Mouse (Mus musculus) megakaryocyte, adult 5-6 weeks (primary cell): Measurements from ENCODE around the gene Ankmy2. TPM values are rescaled to one million over a fixed set of nuclear protein-coding genes. Genes with fewer than 3 reads are reported as not detected.
A peak's percentile ranks its signal among the peaks of the same experiment; 100 is the strongest.

Experiments
- ATAC-seq: 2 replicates; pipeline ENCODE4 v1.8.0; 2016; ENCODE audit warnings: mild to moderate bottlenecking, inconsistent platforms; ENCODE audit not compliant: poor library complexity, severe bottlenecking
- total RNA-seq, 2 experiments: library from RNA; stranded (forward) in 1 of 2; stranded (reverse) in 1 of 2; fragments of 153-499, 151-499 nt in 1 of 2; fragments of 221-1000, 200-1000 nt in 1 of 2; gene quantifications; 2 replicates each; pipeline versions ENCODE4 v1.2.3 to v1.2.4; 2015 to 2017

Gene Ankmy2
- total RNA-seq (2015), result 13.8 and 15.5 TPM in 2 replicates
- total RNA-seq (2017), result 17.2 and 21.6 TPM in 2 replicates

GRCm38 (mm10) chr12:36156637-36157303, at the start of gene Ankmy2:
TSS of gene Ankmy2 (plus strand) at chr12:36157114.
- peak; percentile 80 for ATAC-seq

GRCm38 (mm10) chr12:36108442-36108841, 48.5 kb upstream of the Ankmy2 start:
- no peak for ATAC-seq

DNA sequence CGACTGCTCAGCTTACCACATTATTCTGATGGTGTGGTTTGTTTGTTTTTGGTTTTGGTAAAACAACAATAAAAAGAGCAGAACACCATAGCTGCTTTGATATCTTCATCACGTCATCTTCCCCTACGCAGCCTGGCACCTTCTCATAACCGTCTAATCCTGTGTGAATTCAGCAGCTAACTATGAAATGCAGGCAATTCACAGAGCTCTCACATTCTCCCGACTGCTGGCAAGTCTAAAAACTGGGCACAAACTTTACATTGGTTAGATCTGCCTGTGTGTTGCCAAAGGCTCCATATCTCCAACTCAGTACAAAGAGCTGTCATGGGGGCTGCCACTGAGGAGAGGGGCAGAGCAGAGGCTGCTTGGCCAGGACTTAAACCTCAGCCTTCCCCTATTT, 46.5 kb upstream of the Ankmy2 start:
- no peak for ATAC-seq

DNA sequence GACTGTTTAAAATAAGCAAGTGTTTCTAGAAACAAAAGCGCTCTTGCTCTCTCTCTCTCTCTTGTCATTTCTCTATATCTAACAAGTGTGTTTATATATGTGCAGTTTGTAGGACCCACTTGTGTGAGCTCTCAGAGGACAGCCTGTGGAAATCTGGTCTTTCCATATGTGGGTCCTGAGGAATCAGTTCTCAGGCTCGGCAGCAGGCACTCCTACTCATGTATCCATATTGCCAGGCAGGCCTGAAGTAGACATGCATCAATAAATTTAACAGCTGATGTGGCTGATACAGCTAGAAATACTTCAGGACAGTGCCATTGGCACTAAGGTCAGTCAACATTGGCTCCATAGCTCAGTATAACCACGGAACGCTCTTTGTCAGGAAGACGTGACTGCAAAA, 45.8 kb upstream of the Ankmy2 start:
- ATAC-seq, result no peak

DNA sequence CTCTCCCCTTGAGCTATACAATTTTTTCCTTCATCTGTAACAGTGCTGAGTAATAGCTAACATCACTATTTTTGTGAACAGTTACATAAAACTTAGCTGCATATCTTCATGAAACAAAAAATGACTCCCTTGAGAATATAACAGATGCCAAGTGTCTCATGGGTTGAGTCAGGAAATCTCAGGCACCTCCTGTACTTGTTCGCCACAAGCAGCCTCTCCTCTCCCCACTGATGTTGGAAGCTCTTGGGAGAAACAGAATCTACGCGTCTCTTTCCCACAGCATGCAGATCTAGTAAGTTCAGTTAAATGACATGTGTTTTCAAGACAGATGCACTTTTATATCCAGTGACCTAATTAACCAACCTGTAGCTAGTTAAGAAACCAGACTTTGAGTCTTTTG, 44.8 kb upstream of the Ankmy2 start:
- ATAC-seq, result no peak

DNA sequence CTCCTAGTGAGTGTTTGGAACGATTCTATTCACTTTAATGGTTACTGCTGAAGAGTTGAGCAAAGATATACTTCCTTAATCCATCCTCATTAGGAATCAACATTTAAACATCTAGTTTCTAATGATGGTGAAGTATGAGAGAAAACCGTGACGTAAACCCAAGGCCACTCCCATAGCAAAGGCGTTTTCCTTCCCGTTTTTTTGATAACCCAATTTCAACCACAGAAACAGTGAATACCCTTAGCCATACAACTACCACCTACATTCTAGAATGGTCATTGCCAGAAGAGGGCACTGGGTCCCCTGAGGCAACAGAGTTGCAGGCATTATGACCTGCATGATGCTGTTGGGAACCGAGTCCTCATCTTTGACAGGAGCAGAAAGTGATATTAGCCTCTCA, 39.8 kb upstream of the Ankmy2 start:
- peak; percentile 53 for ATAC-seq

DNA sequence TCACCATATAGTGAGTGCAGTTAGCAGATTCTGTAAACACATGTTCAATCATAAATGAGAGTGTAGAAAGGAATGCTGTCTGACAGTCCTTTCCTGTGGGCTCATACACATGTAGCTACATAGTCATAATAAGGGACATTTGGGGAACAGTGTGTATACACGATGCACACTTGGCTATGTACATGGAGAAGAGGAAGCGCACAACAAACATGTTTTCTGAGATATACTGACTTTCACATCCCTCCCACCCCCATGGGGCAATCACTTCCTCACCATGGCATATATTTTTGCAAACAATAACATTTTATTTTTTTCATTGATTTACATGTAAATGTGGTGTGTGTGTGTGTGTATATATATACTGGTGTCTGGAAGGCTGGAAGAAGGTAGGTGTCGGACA, 37.7 kb upstream of the Ankmy2 start:
- ATAC-seq, result peak; percentile 84

- no peak for ATAC-seq
These were observed 30.9 kb upstream of the Ankmy2 start for GRCm38 (mm10) chr12:36126049-36126448.

GRCm38 (mm10) chr12:36129826-36130225, 27.1 kb upstream of the Ankmy2 start:
- ATAC-seq, result no peak

DNA sequence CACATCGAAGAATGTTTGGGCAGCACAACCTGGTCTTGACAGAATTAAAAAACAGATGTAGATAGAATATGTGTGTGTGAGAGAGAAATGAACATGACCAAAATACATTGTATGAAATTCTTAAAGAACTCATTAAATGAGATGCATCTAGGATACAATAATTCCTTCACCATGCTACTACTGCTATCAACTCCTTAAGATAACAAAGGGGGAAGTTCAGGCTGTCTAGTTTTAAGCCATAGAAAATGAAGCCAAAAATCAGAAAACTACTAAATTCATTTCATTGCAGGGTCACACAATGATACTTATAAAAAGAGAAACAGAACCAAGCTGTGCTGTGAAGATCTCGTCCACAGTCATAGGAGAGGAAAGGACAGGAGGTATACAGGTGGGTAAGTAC, 24.7 kb upstream of the Ankmy2 start:
- no peak for ATAC-seq

- ATAC-seq, result no peak
These were observed 24.2 kb upstream of the Ankmy2 start for GRCm38 (mm10) chr12:36132668-36133067.

DNA sequence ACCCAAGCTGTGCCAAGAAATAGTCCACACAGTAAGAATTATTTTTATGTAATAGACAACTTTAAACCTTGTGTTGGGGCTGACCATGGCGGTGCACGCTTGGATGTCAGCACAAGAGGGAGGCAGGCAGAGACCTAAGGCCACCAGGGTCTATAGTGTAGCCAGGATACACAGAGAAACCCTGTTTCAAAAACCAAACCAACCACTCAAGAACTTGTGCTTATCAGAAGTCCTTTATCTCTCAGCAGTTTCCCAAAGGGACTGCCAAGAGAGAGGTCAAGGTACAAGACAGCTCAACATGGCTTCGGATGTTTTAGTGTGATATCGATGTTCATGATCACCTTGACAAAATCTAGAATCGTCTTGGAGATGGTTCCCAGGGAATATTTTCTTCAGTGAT, 23.4 kb upstream of the Ankmy2 start:
- no peak for ATAC-seq

DNA sequence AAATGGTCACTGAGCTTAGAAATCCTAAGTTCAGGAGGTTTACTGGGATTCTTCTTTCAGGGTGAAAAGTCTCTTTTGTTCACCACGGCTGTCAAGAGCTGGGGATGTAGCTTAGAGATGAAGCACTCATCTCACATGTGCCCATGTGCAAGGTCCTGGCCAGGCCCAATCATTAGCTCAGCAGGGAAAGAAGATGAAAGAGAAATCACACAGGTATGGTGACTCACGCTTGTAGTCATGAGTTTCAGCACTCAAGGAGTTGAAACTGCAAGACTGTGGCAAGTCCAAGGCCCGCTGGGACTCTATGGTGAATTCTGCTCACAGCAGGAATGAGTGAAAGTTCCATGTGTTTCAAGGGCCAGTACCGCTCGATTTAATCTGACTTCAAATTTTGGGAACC, 22.8 kb upstream of the Ankmy2 start:
- ATAC-seq, result no peak

- ATAC-seq, result peak; percentile 50; the same call in 1 of the 2 replicates
These were observed 21.5 kb upstream of the Ankmy2 start for GRCm38 (mm10) chr12:36135409-36135808.

- ATAC-seq, result peak; percentile 60
These were observed 20.6 kb upstream of the Ankmy2 start for GRCm38 (mm10) chr12:36136285-36136684.

DNA sequence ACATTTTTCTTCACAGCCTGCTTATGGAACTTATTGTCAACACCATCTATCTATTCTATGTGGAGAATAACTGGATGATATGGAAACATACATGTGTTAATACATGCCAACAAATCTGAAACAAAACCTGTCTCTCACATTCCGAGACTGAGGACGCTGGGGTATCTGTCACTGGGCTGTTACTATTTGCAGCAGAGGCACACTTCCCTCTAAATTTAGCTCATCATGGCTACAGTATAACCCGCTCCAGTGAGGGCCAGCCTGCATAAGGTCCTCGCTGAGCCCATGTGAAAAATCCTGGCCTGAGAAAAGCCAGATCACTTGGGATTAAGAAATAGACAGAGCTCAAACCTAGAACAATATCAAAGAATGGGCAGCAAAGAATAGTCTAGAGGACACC, 19.7 kb upstream of the Ankmy2 start:
- no peak for ATAC-seq

DNA sequence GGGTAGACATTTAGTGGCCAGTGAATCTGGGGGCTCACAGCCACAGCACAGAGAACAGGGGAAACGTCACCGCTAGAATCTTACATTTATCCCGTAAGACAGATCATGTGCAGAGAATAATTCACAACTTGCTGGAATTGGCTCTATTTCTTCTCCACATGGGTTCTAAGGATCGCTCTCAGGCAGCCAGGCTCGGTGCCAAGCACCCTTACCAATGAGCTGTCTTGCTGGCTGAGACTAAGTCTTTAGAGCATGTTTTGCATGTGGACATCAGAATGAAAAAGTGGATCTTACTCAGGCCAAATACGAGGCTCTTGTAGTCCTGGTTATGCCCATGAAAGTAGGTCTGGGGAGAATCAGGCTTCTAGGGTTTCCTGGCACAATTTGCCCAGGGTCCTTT, 16.5 kb upstream of the Ankmy2 start:
- ATAC-seq, result no peak

DNA sequence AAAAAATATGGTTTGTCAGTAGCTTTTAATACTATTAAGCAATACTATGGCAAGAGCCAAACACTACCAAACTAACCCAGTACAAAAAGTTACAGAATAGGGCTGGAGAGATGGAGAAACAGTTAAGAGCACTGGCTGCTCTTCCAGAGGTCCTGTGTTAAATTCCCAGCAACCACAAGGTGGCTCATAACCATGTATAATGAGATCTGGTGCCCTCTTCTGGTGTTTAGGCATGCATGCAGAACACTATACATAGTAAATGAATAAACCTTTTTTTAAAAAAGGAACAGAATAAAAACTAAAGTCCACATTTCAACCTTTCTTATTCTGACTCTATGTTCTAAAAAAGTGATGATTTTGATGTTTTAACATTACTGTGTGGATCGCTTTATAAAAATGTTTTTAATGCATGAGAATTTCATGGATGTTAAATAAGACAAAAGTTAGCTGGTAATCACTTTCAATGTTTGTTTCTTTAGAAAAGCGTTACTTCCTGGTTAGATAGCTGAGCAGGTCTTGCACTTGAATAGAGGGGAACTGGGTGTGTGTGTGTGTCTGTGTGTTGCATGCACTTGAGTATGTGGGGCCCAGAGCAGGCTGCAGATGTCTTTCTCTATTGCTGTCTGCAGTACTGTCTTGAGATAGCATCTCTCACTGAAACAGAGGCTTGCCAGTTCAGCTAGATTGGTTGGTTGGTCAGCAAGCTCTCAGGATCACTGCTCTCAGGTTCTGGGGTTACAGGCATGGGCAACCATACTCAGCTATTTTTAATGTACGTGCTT, 10.5 kb upstream of the Ankmy2 start:
- ATAC-seq, result no peak

DNA sequence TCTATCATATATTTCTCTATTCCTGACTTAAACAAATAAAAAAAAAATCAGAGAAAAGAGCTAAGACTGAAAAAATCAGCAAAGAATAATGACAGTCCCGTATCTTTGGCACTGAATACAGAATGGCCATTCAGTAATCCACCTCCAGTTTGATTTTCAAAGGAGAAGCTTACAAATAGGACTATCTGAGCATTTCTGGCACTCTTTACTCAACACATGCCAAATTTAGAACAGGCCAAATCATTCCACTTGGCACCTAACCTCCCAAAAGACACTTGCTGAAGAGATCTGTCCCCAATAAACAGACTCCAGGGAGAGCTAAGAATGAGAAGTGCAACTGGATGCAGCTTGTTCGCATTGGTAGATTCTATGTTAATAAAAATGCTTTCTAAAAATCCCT, 6.6 kb upstream of the Ankmy2 start:
- ATAC-seq, result no peak

DNA sequence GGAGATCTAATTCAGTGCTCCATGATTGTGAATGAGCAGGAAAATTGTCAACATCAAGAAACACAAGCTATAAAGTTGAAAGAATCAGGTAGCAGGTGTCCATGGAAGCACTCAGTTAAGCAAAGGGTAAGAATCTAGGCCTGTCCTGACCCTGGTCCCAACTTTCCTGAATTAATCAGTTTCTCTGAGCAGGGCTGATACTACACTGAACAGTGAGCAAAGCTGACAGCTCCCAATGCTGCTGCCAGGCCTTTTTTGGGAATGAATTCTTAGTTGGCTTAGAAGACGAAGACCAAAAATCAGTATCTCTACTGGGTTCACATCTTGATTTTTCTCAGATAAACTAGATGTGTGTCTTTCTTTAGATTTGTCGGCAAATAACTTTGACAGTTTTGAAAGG, 6.2 kb upstream of the Ankmy2 start:
- ATAC-seq, result no peak

GRCm38 (mm10) chr12:36155141-36155641, 1.7 kb upstream of the Ankmy2 start:
- ATAC-seq, result no peak

- ATAC-seq, result peak; percentile 29
These were observed 745 bp upstream of the Ankmy2 start for GRCm38 (mm10) chr12:36156101-36156636.
